Comparison of ENCODE assay signal across 11 mouse cellular contexts in genomic region chr6:140946720-140947119, GRCm38 (mm10).
DNase-seq lines count a peak whose midpoint lies in the region; ATAC-seq and TF ChIP-seq lines count a peak whose summit lies in the region.
"Had no signal": no experiment of that assay in that cellular context is flagged by ENCODE, and none has a peak within 500 bp of the region (broad histone marks: within the 10 kb centered on the region; RNA-seq: fewer than 3 reads in every experiment).

No protein-coding gene starts in this region.

- 66% methylated on average over 2 of the region's 2 CpGs for WGBS in kidney, embryonic 16.5 days
- WGBS in forebrain, embryonic 16.5 days: 11% methylated on average over 2 of the region's 2 CpGs
- WGBS in midbrain, embryonic 14.5 days: 25% methylated on average over 2 of the region's 2 CpGs
- WGBS in liver, postnatal 0 days (ENCODE audit: insufficient replicate concordance): 52% methylated on average over 2 of the region's 2 CpGs

- no peaks in the 10 kb centered on the region for H3K36me3 ChIP-seq in kidney, embryonic 16.5 days (ENCODE audit: insufficient read depth, low read length)
- no peaks in the 10 kb centered on the region for H3K36me3 ChIP-seq in forebrain, embryonic 16.5 days (ENCODE audit: control insufficient read depth, insufficient read depth)
- no peaks in the 10 kb centered on the region for H3K36me3 ChIP-seq in midbrain, embryonic 14.5 days (ENCODE audit: control insufficient read depth, insufficient read depth, low read length)
- H3K36me3 ChIP-seq in liver, postnatal 0 days (replicated peaks; ENCODE audit: insufficient read depth, low read length): no peaks in the 10 kb centered on the region
- H3K36me3 ChIP-seq: G1E; liver, embryonic 13.5 days had no signal

- TF ChIP-seq EP300 in liver, postnatal 0 days (IDR thresholded peaks at IDR 0.05; ENCODE audit: low read depth): no peak

- peak; percentile 13 for DNase-seq in kidney, adult 11 months
- peak; percentile 77 for DNase-seq in brain, adult 2 months (ENCODE audit: low read depth, low spot score)
- DNase-seq in midbrain, embryonic 14.5 days: peak; percentile 64
- no peak for DNase-seq in liver, postnatal 0 days
- no peak for DNase-seq in adrenal gland, adult 8-10 months
- DNase-seq: cerebellum, adult 8-10 months; kidney, postnatal 4 days; liver, embryonic 13.5 days had no signal

- no peaks in the 10 kb centered on the region for H3K4me1 ChIP-seq in kidney, embryonic 16.5 days (ENCODE audit: insufficient read depth, low read length)
- peaks cover 16% of the 10 kb centered on the region for H3K4me1 ChIP-seq in forebrain, embryonic 16.5 days (replicated peaks; ENCODE audit: control insufficient read depth, insufficient read depth, low read length)
- H3K4me1 ChIP-seq in midbrain, embryonic 14.5 days (ENCODE audit: control insufficient read depth, insufficient read depth, low read length): no peaks in the 10 kb centered on the region
- H3K4me1 ChIP-seq in liver, postnatal 0 days (ENCODE audit: insufficient read depth): no peaks in the 10 kb centered on the region
- H3K4me1 ChIP-seq: liver, embryonic 13.5 days had no signal

- H3K9me3 ChIP-seq in kidney, embryonic 16.5 days (ENCODE audit: low read length): peaks cover 3% of the 10 kb centered on the region; the same call in 1 of the 2 replicates
- H3K9me3 ChIP-seq in forebrain, embryonic 16.5 days (ENCODE audit: control insufficient read depth, low read length): no peaks in the 10 kb centered on the region
- H3K9me3 ChIP-seq in midbrain, embryonic 14.5 days (ENCODE audit: control insufficient read depth, low read length): no peaks in the 10 kb centered on the region
- no peaks in the 10 kb centered on the region for H3K9me3 ChIP-seq in liver, postnatal 0 days (ENCODE audit: low read length)

- no peak overlapping the region for H3K9ac ChIP-seq in kidney, embryonic 16.5 days (replicated peaks; ENCODE audit: low read length)
- H3K9ac ChIP-seq in forebrain, embryonic 16.5 days (replicated peaks; ENCODE audit: low read depth, low read length): no peak overlapping the region
- no peak overlapping the region for H3K9ac ChIP-seq in midbrain, embryonic 14.5 days (replicated peaks; ENCODE audit: low read length)
- H3K9ac ChIP-seq in liver, postnatal 0 days (replicated peaks): no peak overlapping the region
- H3K9ac ChIP-seq: liver, embryonic 13.5 days had no signal

- no peak overlapping the region for H3K4me2 ChIP-seq in kidney, embryonic 16.5 days (replicated peaks; ENCODE audit: low read depth, low read length)
- H3K4me2 ChIP-seq in forebrain, embryonic 16.5 days (ENCODE audit: low read length): no peak overlapping the region
- H3K4me2 ChIP-seq in midbrain, embryonic 14.5 days (ENCODE audit: low read length): no peak overlapping the region
- no peak overlapping the region for H3K4me2 ChIP-seq in liver, postnatal 0 days (ENCODE audit: low read depth, low read length)
- H3K4me2 ChIP-seq: liver, embryonic 13.5 days had no signal

- H3K27ac ChIP-seq in kidney, embryonic 16.5 days (ENCODE audit: low read length): no peak overlapping the region
- H3K27ac ChIP-seq in forebrain, embryonic 16.5 days (ENCODE audit: low read length): peak overlapping the region; percentile 47
- H3K27ac ChIP-seq in midbrain, embryonic 14.5 days (replicated peaks; ENCODE audit: low read depth, low read length): no peak overlapping the region
- no peak overlapping the region for H3K27ac ChIP-seq in liver, postnatal 0 days (ENCODE audit: low read depth)
- H3K27ac ChIP-seq: liver, embryonic 13.5 days had no signal

- H3K4me3 ChIP-seq in kidney, embryonic 16.5 days (ENCODE audit: low read length): no peak overlapping the region
- H3K4me3 ChIP-seq in forebrain, embryonic 16.5 days (replicated peaks; ENCODE audit: low read length): no peak overlapping the region
- H3K4me3 ChIP-seq in midbrain, embryonic 14.5 days (replicated peaks; ENCODE audit: low read depth, low read length): no peak overlapping the region
- H3K4me3 ChIP-seq in liver, postnatal 0 days (ENCODE audit: low read depth, low read length): no peak overlapping the region
- H3K4me3 ChIP-seq: liver, embryonic 13.5 days had no signal

- no peaks in the 10 kb centered on the region for H3K27me3 ChIP-seq in kidney, embryonic 16.5 days (ENCODE audit: insufficient read depth, low read length)
- H3K27me3 ChIP-seq in forebrain, embryonic 16.5 days (replicated peaks; ENCODE audit: control insufficient read depth, insufficient read depth, low read length): no peaks in the 10 kb centered on the region
- no peaks in the 10 kb centered on the region for H3K27me3 ChIP-seq in midbrain, embryonic 14.5 days (ENCODE audit: control insufficient read depth, insufficient read depth, low read length)
- no peaks in the 10 kb centered on the region for H3K27me3 ChIP-seq in liver, postnatal 0 days (ENCODE audit: insufficient read depth, low read length)
- H3K27me3 ChIP-seq: liver, embryonic 13.5 days had no signal

- ATAC-seq in kidney, embryonic 16.5 days (ENCODE audit: low FRiP score, low TSS enrichment): no peak
- ATAC-seq in forebrain, embryonic 16.5 days: peak; percentile 94
- ATAC-seq in midbrain, embryonic 14.5 days (ENCODE audit: low FRiP score, low TSS enrichment): peak; percentile 84
- ATAC-seq in liver, postnatal 0 days: no peak

- TF ChIP-seq CTCF in liver, postnatal 0 days (IDR thresholded peaks at IDR 0.05; ENCODE audit: low read depth): no peak

Comparison
In these comparisons a context has a peak if more than half of its experiments do, and no peak if none do; other contexts are left out.
1. DNase-seq: peak in kidney, adult 11 months (single experiment), brain, adult 2 months (single experiment) and midbrain, embryonic 14.5 days (single experiment); none in liver, postnatal 0 days (single experiment) and adrenal gland, adult 8-10 months (single experiment).
2. ATAC-seq: peak in forebrain, embryonic 16.5 days (single experiment) and midbrain, embryonic 14.5 days (single experiment); none in kidney, embryonic 16.5 days (single experiment) and liver, postnatal 0 days (single experiment).